Mouse (Mus musculus) cerebellum, adult 9-10 months (tissue): ENCODE measurements around the gene Xlr3a.
"Not testable (repeated sequence)": the region's sequence is repeated elsewhere in the genome, so short reads cannot be mapped to it uniquely, and the experiment has no call there.

Experiments used
- DNase-seq: peaks from one replicate; pipeline ENCODE4 v3.0.0; 2022

The Xlr3a gene

GRCm38 (mm10) chrX:73096941-73097508, at the start of gene Xlr3a:
Gene Xlr3a (minus strand): TSS chrX:73097095.
- DNase-seq, result peak; percentile 3

GRCm38 (mm10) chrX:73143218-73143618, 46.3 kb upstream of the Xlr3a start:
- DNase-seq, result not testable (repeated sequence)

GRCm38 (mm10) chrX:73122859-73123829, 26.2 kb upstream of the Xlr3a start:
- DNase-seq, result not testable (repeated sequence)

GRCm38 (mm10) chrX:73116747-73117146, 19.9 kb upstream of the Xlr3a start, which contains the start of gene Gm14685:
Gene Gm14685 (plus strand): TSS chrX:73117047.
- not testable (repeated sequence) for DNase-seq

GRCm38 (mm10) chrX:73082267-73083055, 14.4 kb downstream of the Xlr3a start, which contains the start of gene Xlr4a:
Gene Xlr4a (minus strand): TSS chrX:73082478.
- DNase-seq, result not testable (repeated sequence)

GRCm38 (mm10) chrX:73066765-73067312, 30.1 kb downstream of the Xlr3a start:
- peak; percentile 42 for DNase-seq

GRCm38 (mm10) chrX:73064415-73064793, 32.5 kb downstream of the Xlr3a start, which contains the start of gene Pnma3:
Gene Pnma3 (plus strand): TSS chrX:73064787.
- DNase-seq, result peak; percentile 26

- DNase-seq, result peak; percentile 31
Measured at GRCm38 (mm10) chrX:73063512-73064414, 33.1 kb downstream of the Xlr3a start.

GRCm38 (mm10) chrX:73062323-73062722, 34.6 kb downstream of the Xlr3a start:
- DNase-seq, result no peak

GRCm38 (mm10) chrX:73061528-73061927, 35.4 kb downstream of the Xlr3a start:
- DNase-seq, result no peak

- DNase-seq, result peak; percentile 96
Measured at GRCm38 (mm10) chrX:73053860-73054563, 42.9 kb downstream of the Xlr3a start.

GRCm38 (mm10) chrX:73039666-73040065, 57.2 kb downstream of the Xlr3a start:
- no peak for DNase-seq

GRCm38 (mm10) chrX:73038831-73039230, 58.1 kb downstream of the Xlr3a start:
- no peak for DNase-seq

- DNase-seq, result no peak
Measured at GRCm38 (mm10) chrX:73037003-73037402, 59.9 kb downstream of the Xlr3a start, which contains the start of gene Pnma5. Gene Pnma5 (minus strand): TSS chrX:73037103.
